Mouse (Mus musculus) ES-E14 (cell line): ENCODE data around the gene Apbb1ip.

ENCODE experiments used
- CHD2 ChIP-seq: IDR thresholded peaks from 2 replicates; pipeline ENCODE4 v1.6.1; 2014; ENCODE audit warnings: mild to moderate bottlenecking, low read depth, low read length, inconsistent platforms
- HCFC1 ChIP-seq: IDR thresholded peaks from 2 replicates; pipeline ENCODE4 v1.6.1; 2012; ENCODE audit warnings: low read length, inconsistent platforms, borderline replicate concordance; ENCODE audit not compliant: insufficient read depth

GRCm38 (mm10) chr2:22865818-22866217 is 91.9 kb downstream of the Apbb1ip start:
- TF ChIP-seq HCFC1: no peak
- TF ChIP-seq CHD2: no peak
